Mouse (Mus musculus): ENCODE measurements around the gene Fgfr2. TPM values are rescaled to one million over a fixed set of nuclear protein-coding genes. Genes with fewer than 3 reads are reported as not detected.

Gene Fgfr2
- total RNA-seq, 2 experiments from 2014 or later = 43.7 to 44.3 TPM

DNA sequence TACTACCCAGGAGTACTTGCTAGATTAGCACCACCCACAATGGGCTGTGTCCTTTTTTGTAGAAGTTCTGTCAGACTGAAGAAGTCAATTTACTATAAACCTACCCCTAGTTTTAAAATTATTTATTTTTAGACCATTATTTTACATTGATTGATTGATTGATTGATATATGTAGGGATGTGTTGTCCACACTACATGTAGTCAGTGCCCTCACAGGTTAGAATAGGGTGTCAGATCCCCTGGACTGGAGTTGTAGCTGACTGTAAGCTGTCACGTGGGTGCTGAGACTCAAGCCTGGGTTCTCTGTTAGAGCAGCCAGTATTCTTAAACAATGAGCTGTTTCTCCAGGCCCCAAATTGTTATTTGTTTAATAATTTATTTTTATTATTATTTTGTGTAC is 229.8 kb downstream of the Fgfr2 start:
- no peak for DNase-seq (ENCODE audit: extremely low spot score in 1 of 2, low spot score in 1 of 2)

DNA sequence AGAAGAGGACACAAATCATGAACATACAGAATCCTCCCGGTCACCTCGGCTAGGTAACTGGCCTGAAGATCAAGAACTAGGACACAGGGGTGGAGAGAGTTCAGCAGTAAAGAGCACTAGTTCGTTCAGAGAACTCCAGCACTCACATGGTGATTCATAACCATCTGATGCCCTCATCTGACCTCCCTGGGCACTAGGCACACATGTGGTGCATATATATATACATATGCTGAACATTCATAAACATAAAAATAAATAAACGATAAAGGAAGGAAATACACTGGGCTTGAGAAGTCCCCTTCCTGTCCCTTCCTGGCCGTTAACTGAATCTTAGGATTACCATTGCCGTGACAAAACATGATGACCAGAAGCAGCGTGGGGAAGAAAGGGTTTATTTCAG is 230.3 kb downstream of the Fgfr2 start:
- DNase-seq (ENCODE audit: extremely low spot score in 1 of 2, low spot score in 1 of 2) = no peak

DNA sequence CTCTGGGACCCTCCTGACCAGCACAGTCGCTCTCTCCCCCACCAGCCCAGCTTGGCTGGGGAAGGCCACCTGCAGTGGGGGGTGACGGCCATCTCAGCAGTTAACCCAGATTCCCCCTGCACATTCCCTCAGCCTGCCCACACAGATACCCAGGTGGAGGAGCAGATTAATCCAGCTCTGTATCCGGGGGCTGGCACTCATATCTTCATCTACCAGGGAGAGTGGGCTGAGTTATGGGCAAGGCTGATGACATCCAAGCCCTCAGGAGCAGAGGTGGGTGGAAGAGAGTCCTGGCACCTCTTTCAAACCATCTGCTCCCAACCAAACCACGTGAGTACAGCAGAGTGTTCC is 230.9 kb downstream of the Fgfr2 start:
- DNase-seq (ENCODE audit: extremely low spot score in 1 of 2, low spot score in 1 of 2) = no peak

DNA sequence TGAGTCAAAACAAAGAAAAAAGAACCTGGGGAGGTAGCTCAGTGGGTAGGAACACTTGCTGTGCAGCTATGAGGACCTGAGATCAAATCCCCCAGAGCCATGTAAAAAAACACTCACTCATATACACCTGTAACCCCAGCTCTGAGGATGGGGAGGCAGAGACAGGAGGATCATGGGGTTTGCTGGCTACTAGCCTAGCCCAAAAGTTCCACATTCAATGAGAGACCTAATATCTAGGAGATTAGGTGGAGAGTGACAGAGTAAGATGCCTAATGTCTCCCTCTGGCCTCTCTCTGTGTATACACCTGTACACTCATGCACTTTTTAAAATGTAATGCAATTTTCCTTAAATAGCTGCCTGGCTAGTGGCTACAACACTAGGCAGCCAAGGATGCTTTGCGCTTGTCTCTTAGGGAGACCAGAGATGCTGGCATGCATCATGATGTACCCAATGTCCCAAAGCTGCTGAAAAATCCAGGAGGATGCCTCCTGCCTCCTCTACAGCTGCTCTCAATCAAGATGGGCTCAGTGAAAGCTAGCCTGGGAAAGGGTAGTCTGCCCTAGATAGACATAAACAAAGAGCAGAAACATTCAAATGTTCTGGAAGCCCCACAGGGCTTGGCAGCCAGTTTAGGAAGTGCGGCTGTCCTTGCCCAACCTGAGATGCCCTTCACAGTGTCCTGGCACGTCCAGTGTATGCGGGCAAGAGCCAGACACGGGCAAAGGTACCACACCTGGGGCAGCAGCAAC is 231.4 kb downstream of the Fgfr2 start:
- no peak for DNase-seq (ENCODE audit: extremely low spot score in 1 of 2, low spot score in 1 of 2)

- DNase-seq (ENCODE audit: extremely low spot score in 1 of 2, low spot score in 1 of 2) = no peak
These were observed 232.9 kb downstream of the Fgfr2 start for GRCm38 (mm10) chr7:132890201-132890600.

DNA sequence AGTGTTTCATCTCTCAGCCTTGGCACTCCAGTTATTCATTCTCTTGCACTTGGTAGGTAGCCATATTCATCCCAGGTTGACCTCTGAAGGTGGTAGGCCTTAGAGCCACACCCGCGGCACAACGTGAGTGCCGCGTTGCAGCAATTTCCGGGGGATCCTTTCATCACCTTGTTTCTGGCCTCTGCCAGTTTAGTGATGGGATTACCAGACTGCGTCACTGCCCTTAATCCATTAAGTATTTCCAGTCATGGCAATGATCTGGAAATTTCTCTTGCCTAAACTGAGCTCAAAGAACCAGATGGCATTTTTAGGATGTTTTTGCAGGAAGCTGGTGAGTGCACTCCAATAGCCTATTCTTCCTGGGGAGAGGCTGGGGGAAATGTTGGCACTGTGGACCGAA is 233.5 kb downstream of the Fgfr2 start:
- DNase-seq (ENCODE audit: extremely low spot score in 1 of 2, low spot score in 1 of 2) = no peak

DNA sequence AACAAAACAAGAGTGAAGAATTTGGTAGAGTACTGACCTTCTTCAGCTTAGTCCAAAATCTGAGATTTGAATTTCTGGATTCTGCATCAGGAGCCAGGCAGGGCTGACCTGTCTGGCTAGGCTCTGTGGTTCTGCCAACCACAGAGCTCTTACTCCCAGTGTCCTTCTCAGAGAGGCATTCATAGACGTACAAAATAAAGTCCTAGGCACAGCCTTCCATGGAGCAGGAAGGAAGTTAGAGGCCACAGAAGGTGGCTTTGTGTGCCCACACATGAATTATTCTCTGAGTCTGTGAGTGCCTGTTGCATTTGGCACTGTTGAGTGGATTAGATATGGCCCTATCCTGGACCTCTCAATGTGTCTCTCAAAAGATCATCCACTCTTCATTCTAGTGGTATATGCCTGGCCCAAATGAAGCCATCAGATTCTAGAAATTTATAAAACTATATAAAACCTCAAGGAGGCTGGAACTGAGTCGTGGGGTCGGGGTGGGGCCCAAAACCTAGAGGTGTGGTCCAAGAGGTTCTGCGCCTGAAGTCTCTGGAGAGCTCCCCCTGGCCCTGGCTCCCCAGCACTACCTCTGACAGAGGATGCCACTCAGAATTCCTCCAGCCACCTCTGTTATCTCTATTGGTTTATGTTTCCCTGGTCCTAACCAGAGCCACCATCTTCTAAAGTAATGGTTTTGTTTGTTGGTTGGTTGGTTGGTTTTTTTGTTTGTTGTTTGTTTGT is 234.5 kb downstream of the Fgfr2 start:
- DNase-seq (ENCODE audit: extremely low spot score in 1 of 2, low spot score in 1 of 2) = no peak

- DNase-seq (ENCODE audit: extremely low spot score in 1 of 2, low spot score in 1 of 2) = no peak
These were observed 235.1 kb downstream of the Fgfr2 start for GRCm38 (mm10) chr7:132888052-132888451.

DNA sequence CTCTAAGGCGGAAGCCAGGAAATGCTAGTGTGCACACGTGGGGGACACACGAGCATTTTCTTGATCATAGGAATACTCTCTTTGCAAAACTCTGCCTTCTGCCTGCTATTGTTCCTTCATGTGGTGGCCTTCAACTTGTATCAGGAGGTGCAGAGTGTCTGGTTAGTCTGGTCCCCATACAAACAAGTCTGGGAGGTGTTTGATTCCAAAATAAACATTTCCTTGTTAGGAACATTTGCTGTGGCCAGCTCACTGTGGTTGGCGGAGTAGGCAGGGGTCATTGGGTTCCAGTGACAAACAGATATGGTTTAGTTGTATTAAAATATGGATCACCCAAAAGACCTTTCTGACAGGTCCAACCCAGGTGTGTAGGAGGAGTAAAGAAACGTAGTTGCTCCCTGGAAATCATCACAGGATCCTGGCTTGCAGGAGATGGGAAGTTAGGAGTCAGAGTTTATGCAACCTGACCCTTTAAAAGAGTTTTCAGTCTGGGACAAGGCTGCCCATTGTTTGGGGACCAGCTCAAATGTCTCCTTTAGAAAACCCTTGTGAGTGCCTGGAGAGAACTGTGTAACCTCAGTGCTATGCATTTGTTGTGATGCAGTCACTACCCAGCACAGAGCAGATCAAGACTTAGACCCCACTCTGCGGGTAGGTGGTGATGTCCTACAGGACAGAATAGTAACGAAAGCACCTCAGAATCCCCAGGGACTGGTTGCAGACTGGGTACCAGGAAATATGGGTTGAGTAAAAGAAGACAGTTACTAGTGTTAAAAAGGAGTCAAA is 235.9 kb downstream of the Fgfr2 start:
- no peak for DNase-seq (ENCODE audit: extremely low spot score in 1 of 2, low spot score in 1 of 2)

DNA sequence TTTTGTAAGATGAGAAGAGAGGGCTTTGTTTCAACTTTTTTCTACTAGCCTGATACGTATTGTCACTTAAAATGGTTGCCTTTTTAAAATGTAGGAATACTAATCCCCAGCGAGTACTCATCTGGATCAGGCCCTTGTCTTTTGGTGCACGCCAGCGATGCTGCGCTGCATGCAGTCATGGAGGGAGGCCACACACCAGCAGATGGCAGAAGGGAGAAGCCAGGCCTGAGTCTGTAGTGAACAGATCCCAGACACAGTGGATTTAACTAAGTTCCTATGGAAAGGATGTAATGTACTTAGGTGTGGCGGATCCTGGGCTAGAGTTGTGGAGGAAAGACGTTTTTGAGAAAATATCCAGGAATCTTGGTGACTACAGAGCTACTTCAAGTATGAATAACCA is 239.1 kb downstream of the Fgfr2 start:
- DNase-seq (ENCODE audit: extremely low spot score in 1 of 2, low spot score in 1 of 2) = peak in 1 of 2 experiments; percentile 19

- DNase-seq (ENCODE audit: extremely low spot score in 1 of 2, low spot score in 1 of 2) = no peak
These were observed 240.8 kb downstream of the Fgfr2 start for GRCm38 (mm10) chr7:132882343-132882742.

- no peak for DNase-seq (ENCODE audit: extremely low spot score in 1 of 2, low spot score in 1 of 2)
These were observed 242.9 kb downstream of the Fgfr2 start for GRCm38 (mm10) chr7:132880276-132880675.

- no peak for DNase-seq (ENCODE audit: extremely low spot score in 1 of 2, low spot score in 1 of 2)
These were observed 247.6 kb downstream of the Fgfr2 start for GRCm38 (mm10) chr7:132875391-132876086.

GRCm38 (mm10) chr7:132873043-132873442 is 250.1 kb downstream of the Fgfr2 start:
- no peak for DNase-seq (ENCODE audit: extremely low spot score in 1 of 2, low spot score in 1 of 2)

DNA sequence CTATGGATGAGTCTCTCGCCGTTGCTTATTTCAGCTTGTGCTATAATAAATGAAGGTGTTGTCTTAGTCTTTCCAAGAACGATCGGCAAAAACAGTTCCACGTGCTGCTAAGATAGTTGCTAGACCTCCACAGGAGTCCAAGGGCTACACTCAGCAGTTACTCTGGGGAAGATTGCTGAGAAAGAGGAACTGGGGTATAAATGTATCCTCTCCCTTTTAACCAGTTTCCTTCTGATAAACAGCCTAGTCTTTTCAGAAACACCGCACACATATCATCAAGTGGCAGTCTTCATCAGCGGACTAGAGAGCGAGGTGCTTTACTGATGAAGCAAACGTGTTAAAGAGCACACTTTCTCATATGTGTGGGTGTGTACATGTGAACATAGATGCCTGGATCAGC is 256.8 kb downstream of the Fgfr2 start:
- DNase-seq (ENCODE audit: extremely low spot score in 1 of 2, low spot score in 1 of 2) = no peak

DNA sequence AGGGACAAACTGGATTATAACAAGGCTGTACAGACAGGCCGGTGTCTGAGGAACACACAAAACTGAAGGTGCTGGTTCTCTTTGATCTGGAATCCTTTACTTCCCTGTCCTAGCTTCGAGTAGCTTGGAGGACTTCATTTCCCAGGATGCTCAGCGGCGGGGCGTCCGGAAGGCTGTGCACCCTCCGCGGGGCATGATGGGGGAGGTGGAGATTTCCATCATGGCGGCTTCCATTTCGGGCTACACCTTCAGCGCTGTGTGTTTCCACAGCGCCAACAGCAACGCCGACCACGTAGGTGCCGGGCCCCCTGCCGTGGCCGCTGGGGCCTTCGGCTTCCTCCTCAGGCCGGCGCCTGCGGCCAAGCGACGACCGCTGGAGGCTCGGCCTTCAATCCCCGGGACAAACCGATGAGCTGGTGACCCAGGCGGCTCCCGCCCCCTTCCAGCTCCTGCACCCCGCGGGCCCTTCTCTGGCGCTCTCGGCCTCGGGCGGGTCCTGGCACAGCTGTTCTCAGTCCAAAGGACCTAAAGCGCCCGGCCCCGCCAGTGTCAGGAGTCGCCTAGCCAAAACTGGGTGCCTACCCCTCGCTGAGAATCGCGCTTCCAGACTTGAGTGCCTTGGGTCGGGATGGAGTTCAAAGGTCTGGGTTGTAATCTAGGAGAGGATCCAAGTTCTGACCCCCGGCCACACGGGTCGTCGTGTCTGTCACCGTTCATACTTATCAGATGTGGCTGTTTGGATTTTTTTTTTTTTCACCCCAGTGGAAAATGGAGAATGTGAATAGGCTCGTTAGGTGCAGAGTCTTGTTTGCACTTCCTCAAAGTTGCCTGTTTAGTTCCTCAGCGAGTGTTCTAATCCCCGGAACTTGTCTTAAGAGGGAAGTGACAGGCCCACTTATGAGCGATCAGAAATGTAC is 263.9 kb downstream of the Fgfr2 start, which contains the start of gene Abraxas2:
Gene Abraxas2 (plus strand): TSS at position 184 of the 917 bp plus-strand sequence.
- DNase-seq (ENCODE audit: extremely low spot score in 1 of 2, low spot score in 1 of 2) = peak; percentile 76 to 84

- no peak for DNase-seq (ENCODE audit: extremely low spot score in 1 of 2, low spot score in 1 of 2)
These were observed 265.0 kb downstream of the Fgfr2 start for GRCm38 (mm10) chr7:132858043-132858608.

DNA sequence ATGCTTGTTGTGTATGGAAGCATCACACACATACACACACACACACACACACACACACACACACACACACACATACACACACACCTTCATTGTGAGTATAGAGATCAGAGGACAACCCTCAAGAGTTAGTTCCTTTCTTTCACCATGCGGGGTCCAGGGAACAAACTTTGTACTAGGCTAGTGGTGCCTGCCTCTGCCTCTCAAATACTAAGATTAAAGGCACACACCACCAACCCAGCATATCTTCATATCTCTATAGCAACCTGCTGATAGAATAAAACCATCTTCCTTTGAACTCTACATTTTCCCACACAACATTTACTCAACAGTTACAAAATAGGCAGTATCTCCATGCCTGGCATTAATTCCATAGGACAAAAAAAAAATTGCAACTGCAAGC is 267.1 kb downstream of the Fgfr2 start:
- no peak for DNase-seq (ENCODE audit: extremely low spot score in 1 of 2, low spot score in 1 of 2)

DNA sequence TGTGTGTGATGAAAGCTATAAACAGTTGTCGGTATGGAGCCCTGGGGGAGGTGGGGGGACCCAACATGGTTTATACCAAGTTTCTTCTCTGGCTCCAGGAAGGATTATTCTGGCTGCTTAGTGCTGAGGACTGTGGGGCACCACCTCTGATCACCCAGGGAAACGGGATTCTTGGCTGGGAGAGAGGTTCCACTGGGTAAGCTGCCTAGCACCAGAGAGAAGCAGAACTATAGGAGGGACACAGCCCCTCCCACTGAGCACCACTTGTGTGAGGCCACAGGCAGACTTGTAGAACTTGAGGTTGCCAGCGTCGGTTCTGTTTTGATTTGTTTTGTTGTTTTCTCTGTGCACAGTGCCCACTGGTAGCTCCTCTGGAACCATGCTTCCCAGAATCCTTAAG is 269.2 kb downstream of the Fgfr2 start:
- DNase-seq (ENCODE audit: extremely low spot score in 1 of 2, low spot score in 1 of 2) = no peak
